Mouse (Mus musculus) lung, embryonic 15.5 days (tissue): ENCODE measurements at regions not wholly inside any gene's neighbourhood (a gene's known extent, or its start where the extent isn't known, plus 50 kb on each side); places are given as distances from the start of the nearest gene placed in this dataset.

ENCODE experiments used
- ATAC-seq: fragments of 200-750 bp; cut with Nextera tagmentation; 2 replicates; pipeline ENCODE4 v1.8.0; 2017; ENCODE audit warnings: moderate number of reproducible peaks, borderline replicate concordance; ENCODE audit not compliant: low FRiP score, low TSS enrichment; ENCODE audit errors: extremely low read depth
- H3K27ac ChIP-seq: fragments of 300-500 bp; sonication (generic); 2 replicates; pipeline ENCODE4 v1.5.1; 2015; ENCODE audit warnings: moderate library complexity, mild to moderate bottlenecking, inconsistent platforms
- H3K27me3 ChIP-seq: fragments of 300-500 bp; sonication (generic); 2 replicates; pipeline ENCODE4 v1.6.1; 2015; ENCODE audit warnings: inconsistent platforms
- H3K36me3 ChIP-seq: fragments of 300-500 bp; sonication (generic); 2 replicates; pipeline ENCODE4 v1.6.1; 2015; ENCODE audit warnings: inconsistent platforms
- H3K4me1 ChIP-seq: fragments of 300-500 bp; sonication (generic); 2 replicates; pipeline ENCODE4 v1.6.1; 2015; ENCODE audit warnings: inconsistent platforms
- H3K4me2 ChIP-seq: fragments of 300-500 bp; sonication (generic); 2 replicates; pipeline ENCODE4 v1.6.1; 2015; ENCODE audit warnings: inconsistent platforms, mild to moderate bottlenecking, moderate library complexity
- H3K4me3 ChIP-seq: fragments of 300-500 bp; sonication (generic); 2 replicates; pipeline ENCODE4 v1.5.1; 2015; ENCODE audit warnings: mild to moderate bottlenecking, inconsistent platforms
- H3K9ac ChIP-seq: fragments of 300-500 bp; sonication (generic); 2 replicates; pipeline ENCODE4 v1.6.1; 2015; ENCODE audit warnings: inconsistent platforms
- H3K9me3 ChIP-seq: fragments of 300-500 bp; sonication (generic); 2 replicates; pipeline ENCODE4 v1.6.1; 2016; ENCODE audit warnings: inconsistent platforms
- WGBS: fragments of 180-500 bp; shearing (Covaris S2); methylation state at CpG from one replicate; pipeline ENCODE4 v1.1.7; 2015; 5-methylcytosine and 5-hydroxymethylcytosine counted together

GRCm38 (mm10) chr8:31314692-31315358 is 2113.7 kb upstream of the 5930422O12Rik start:
- Histone ChIP-seq H3K9ac (no peak overlapping the region), H3K36me3 (no peaks in the 10 kb centered on the region), H3K9me3 (no peaks in the 10 kb centered on the region), H3K4me1 (no peaks in the 10 kb centered on the region), H3K4me3 (no peak overlapping the region), H3K27ac (no peak overlapping the region), H3K27me3 (no peaks in the 10 kb centered on the region), H3K4me2 (no peak overlapping the region)
- ATAC-seq: no peak
- 46% methylated on average over 5 of the region's 5 CpGs for WGBS

GRCm38 (mm10) chr8:31315359-31315705 is 2113.2 kb upstream of the 5930422O12Rik start:
- no peaks in the 10 kb centered on the region for H3K27me3 ChIP-seq
- no peaks in the 10 kb centered on the region for H3K36me3 ChIP-seq
- no peak overlapping the region for H3K9ac ChIP-seq
- no peaks in the 10 kb centered on the region for H3K4me1 ChIP-seq
- 40% methylated on average over 8 of the region's 8 CpGs for WGBS
- H3K4me2 ChIP-seq: no peak overlapping the region
- H3K27ac ChIP-seq: no peak overlapping the region
- no peak overlapping the region for H3K4me3 ChIP-seq
- no peaks in the 10 kb centered on the region for H3K9me3 ChIP-seq
- no peak for ATAC-seq

- 81% methylated on average over 7 of the region's 7 CpGs for WGBS
- no peak overlapping the region for H3K9ac ChIP-seq
- H3K27me3 ChIP-seq: no peaks in the 10 kb centered on the region
- H3K4me3 ChIP-seq: no peak overlapping the region
- H3K36me3 ChIP-seq: no peaks in the 10 kb centered on the region
- H3K27ac ChIP-seq: no peak overlapping the region
- no peak for ATAC-seq
- H3K4me2 ChIP-seq: no peak overlapping the region
- no peaks in the 10 kb centered on the region for H3K4me1 ChIP-seq
- H3K9me3 ChIP-seq: no peaks in the 10 kb centered on the region
These were observed 2094.8 kb upstream of the 5930422O12Rik start for GRCm38 (mm10) chr8:31333545-31334297.

DNA sequence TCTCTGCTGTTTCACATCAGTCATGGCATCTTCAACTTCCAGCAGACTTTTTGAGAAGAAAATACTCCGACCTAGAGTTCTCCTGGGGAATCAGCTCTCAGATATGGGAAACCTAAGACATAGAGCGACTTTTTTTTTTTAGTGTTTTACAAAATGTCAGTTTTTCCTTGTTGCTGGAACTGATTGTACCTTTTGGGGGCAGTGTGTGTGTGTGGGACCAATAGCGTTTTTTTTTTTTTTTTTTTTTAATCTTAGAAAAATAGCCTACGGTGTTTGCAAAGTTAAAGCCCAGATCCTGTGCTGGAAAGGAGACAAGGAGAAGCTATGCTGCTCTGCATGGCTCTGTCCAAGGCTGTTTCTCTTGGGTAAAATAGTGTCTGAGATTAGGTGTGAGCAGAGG is 2080.0 kb upstream of the 5930422O12Rik start:
- 70% methylated on average over 4 of the region's 4 CpGs for WGBS
- Histone ChIP-seq H3K9me3 (no peaks in the 10 kb centered on the region), H3K4me1 (peaks cover 5% of the 10 kb centered on the region; the same call in 1 of the 2 replicates), H3K9ac (no peak overlapping the region), H3K4me3 (no peak overlapping the region), H3K4me2 (no peak overlapping the region), H3K36me3 (no peaks in the 10 kb centered on the region), H3K27ac (no peak overlapping the region), H3K27me3 (no peaks in the 10 kb centered on the region)
- ATAC-seq: no peak

DNA sequence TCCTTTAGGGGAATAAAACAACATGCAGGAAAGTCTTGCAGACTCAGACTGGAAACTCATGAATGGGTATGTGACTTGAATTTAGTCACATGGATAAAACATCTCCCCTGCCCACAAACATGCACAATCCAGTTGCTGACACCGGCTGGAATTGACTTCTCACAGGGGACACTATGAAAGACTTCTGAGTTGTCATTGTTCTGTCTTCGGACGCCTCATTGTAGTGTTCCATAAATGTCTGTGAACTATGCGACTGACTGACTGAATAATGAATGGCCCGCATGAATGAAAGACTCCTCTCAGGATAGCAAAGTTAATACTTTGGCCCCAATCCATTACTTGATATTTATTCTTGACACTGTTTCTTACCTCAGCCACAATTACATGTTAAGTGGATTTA is 2058.9 kb upstream of the 5930422O12Rik start:
- Histone ChIP-seq H3K4me2 (no peak overlapping the region), H3K4me1 (no peaks in the 10 kb centered on the region), H3K36me3 (no peaks in the 10 kb centered on the region), H3K4me3 (no peak overlapping the region), H3K9me3 (no peaks in the 10 kb centered on the region), H3K9ac (no peak overlapping the region), H3K27ac (no peak overlapping the region), H3K27me3 (no peaks in the 10 kb centered on the region)
- whole genome bisulfite sequencing: 81% methylated on average over 5 of the region's 5 CpGs
- ATAC-seq: no peak

DNA sequence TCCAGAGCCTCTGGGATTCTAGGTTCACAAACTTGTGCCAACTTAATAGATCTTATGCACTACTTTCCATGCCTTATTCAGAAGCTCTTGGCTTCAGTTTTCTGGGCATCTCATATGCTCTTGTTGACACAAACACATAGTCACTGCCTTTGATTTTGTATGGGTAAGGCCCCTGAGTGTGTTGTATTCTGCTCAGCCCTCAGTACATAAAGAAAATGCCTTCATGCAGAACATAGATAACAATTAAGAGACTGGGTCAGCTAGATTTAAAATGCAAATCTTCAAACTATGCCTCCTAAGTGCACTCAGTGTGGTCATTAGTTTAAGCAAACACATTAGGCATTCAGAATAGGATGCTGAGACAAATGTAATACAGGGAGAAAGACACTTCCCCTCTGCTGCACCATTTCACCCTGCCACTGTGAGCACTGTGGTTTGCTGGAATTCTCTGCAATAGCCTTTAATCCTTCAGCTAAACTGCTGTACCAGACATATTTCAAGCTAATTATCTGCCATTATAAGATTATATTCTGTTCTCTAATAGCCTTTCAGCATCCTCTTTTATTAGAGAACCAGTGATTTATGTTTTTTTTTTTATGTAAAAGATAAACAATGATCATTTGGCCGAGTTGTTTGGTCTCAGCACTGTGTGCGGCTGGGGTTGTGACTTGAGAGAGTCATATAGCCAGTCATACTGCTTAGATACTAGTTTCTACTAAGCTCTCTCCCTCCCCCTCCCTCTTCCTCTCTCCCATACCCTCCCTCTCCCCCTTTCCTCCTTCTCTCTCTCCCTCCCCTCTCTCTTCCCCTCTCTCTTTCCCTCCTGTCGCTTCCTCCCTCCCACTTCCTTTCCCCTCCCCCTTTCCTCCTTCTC is 2058.1 kb upstream of the 5930422O12Rik start:
- no peak overlapping the region for H3K4me2 ChIP-seq
- no peaks in the 10 kb centered on the region for H3K4me1 ChIP-seq
- no peaks in the 10 kb centered on the region for H3K9me3 ChIP-seq
- H3K4me3 ChIP-seq: no peak overlapping the region
- WGBS: 29% methylated on average over 3 of the region's 3 CpGs
- H3K27ac ChIP-seq: no peak overlapping the region
- peak; percentile 76; the same call in 1 of the 2 replicates for ATAC-seq
- no peaks in the 10 kb centered on the region for H3K27me3 ChIP-seq
- H3K36me3 ChIP-seq: no peaks in the 10 kb centered on the region
- H3K9ac ChIP-seq: no peak overlapping the region

DNA sequence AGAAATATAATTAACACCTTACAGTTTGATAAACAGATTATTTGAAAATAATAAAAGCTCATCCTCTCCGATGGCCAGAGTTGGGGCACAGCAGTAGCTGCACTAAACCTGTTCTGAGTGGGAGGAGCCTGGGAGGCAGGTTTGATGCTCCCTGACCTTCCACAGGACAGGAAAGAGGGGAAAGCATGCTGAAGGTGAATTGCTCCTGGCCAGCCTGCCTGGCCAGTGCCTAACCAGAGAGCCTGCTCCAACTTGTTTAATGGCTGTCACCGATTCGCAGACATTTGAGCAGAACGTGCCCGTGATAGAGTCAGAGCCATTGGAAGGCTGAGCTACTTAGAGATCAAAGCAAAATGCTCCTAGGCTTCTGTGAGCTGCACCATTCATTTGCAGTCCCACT is 2056.9 kb upstream of the 5930422O12Rik start:
- no peak for ATAC-seq
- Histone ChIP-seq H3K27me3 (no peaks in the 10 kb centered on the region), H3K9me3 (no peaks in the 10 kb centered on the region), H3K9ac (no peak overlapping the region), H3K4me3 (no peak overlapping the region), H3K4me2 (no peak overlapping the region), H3K4me1 (no peaks in the 10 kb centered on the region), H3K36me3 (no peaks in the 10 kb centered on the region), H3K27ac (no peak overlapping the region)
- WGBS: 63% methylated on average over 5 of the region's 5 CpGs

DNA sequence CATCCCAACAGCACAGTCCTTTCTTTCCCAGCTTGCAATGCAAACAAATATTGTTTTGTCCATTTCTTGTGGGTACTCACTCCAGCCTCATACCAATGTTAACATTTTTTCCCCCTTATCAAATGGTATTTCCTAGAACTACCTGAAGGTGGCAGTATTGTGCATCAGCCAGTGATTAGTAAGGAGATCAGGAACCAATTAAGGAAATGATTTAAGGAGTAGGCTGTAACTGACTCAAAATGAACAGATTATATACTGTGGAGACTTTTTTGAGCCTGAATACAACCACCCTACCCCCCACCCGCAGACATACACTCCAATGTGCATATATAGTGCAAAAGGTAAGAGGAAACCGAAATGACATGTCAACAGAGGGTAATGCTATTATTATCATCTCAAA is 2056.1 kb upstream of the 5930422O12Rik start:
- no peak overlapping the region for H3K4me2 ChIP-seq
- no peak for ATAC-seq
- WGBS: 78% methylated on average over 2 of the region's 2 CpGs
- H3K9me3 ChIP-seq: no peaks in the 10 kb centered on the region
- no peaks in the 10 kb centered on the region for H3K27me3 ChIP-seq
- no peak overlapping the region for H3K4me3 ChIP-seq
- H3K27ac ChIP-seq: no peak overlapping the region
- no peaks in the 10 kb centered on the region for H3K4me1 ChIP-seq
- H3K36me3 ChIP-seq: no peaks in the 10 kb centered on the region
- no peak overlapping the region for H3K9ac ChIP-seq

GRCm38 (mm10) chr8:31373140-31373787 is 2055.2 kb upstream of the 5930422O12Rik start:
- Histone ChIP-seq H3K27ac (no peak overlapping the region), H3K36me3 (no peaks in the 10 kb centered on the region), H3K9ac (no peak overlapping the region), H3K4me2 (no peak overlapping the region), H3K9me3 (no peaks in the 10 kb centered on the region), H3K4me3 (no peak overlapping the region), H3K4me1 (peaks cover 6% of the 10 kb centered on the region; the same call in 1 of the 2 replicates), H3K27me3 (no peaks in the 10 kb centered on the region)
- ATAC-seq: no peak
- 53% methylated on average over 6 of the region's 6 CpGs for WGBS

DNA sequence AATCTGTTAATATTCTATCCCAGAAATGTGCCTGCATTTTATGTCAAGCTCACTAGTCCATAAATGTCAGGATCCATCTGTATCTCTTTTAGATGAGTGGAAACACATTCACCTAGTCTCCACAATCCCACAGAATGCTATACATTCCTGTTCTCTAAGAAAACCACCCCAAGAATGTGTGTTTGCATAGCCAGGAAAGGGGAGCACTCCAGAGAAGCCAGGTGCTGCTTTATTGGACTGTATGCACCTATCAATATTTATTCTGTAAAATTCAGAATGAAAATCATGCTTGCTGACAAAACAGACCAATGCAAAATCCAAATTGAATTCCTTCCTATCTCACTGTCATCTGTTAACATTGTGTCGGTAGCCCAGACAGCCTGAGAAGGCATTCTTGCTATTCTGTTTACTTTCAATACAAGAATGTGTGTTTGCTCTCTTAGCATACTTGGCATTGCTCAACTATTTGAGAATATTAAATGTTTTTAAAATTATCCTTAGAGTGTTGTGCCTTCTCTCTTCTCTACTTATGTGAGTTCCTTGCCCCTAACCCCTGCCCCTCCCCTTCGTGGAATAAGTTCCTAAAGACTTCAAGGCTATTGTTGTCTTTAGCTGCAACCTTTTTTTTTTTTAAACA is 2050.7 kb upstream of the 5930422O12Rik start:
- no peaks in the 10 kb centered on the region for H3K36me3 ChIP-seq
- peak overlapping the region; percentile 37; the same call in 1 of the 2 replicates for H3K27ac ChIP-seq
- H3K4me2 ChIP-seq: no peak overlapping the region
- H3K4me3 ChIP-seq: no peak overlapping the region
- peak; percentile 31; the same call in 1 of the 2 replicates for ATAC-seq
- H3K4me1 ChIP-seq: peaks cover 6% of the 10 kb centered on the region; the same call in 1 of the 2 replicates
- no peaks in the 10 kb centered on the region for H3K27me3 ChIP-seq
- H3K9me3 ChIP-seq: no peaks in the 10 kb centered on the region
- H3K9ac ChIP-seq: no peak overlapping the region
- 38% methylated on average over 2 of the region's 2 CpGs for WGBS

DNA sequence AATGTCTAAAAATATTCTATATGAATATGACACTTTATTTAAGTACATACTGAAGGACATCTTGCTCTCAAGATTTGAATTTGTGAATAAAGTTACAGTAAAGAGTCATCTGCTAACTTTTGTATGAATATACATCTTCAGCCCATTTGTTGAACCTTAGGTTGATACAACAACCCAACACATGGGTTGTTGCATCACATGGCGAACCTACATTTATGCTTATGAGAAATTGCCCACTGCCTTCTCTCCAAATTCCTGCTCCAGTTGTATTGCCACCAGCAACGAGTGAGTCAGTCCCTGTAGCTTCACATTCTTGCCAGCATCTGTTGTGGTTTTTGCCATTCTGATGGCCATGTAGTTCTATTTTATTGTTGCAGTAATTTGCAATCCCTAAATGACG is 2023.7 kb upstream of the 5930422O12Rik start:
- Histone ChIP-seq H3K27ac (no peak overlapping the region), H3K4me3 (no peak overlapping the region), H3K9ac (no peak overlapping the region), H3K4me1 (no peaks in the 10 kb centered on the region), H3K9me3 (no peaks in the 10 kb centered on the region), H3K4me2 (no peak overlapping the region), H3K27me3 (no peaks in the 10 kb centered on the region), H3K36me3 (no peaks in the 10 kb centered on the region)
- ATAC-seq: no peak
- WGBS: 84% methylated on average over 3 of the region's 3 CpGs
